Mouse (Mus musculus) MEL (cell line): ENCODE results near the gene Ctsh.

Experiments
- CTCF ChIP-seq, 3 experiments: IDR thresholded peaks in 2 of 3; conservative IDR thresholded peaks in 1 of 3; 2 replicates each; pipeline ENCODE4 v1.5.1; 2011 to 2012; ENCODE audit warnings: low read length in 3 of 3, low read depth in 2 of 3, mild to moderate bottlenecking in 2 of 3, improper control_type of control experiment in 1 of 3, inconsistent platforms in 1 of 3, mixed read lengths in 1 of 3, moderate library complexity in 1 of 3; ENCODE audit not compliant: control insufficient read depth in 1 of 3, insufficient read depth in 1 of 3, poor library complexity in 1 of 3, severe bottlenecking in 1 of 3
- GATA1 ChIP-seq: IDR thresholded peaks from 2 replicates; pipeline ENCODE4 v1.6.1; 2011; ENCODE audit warnings: low read depth, low read length, improper control_type of control experiment
- KAT2A ChIP-seq: conservative IDR thresholded peaks from 2 replicates; pipeline ENCODE4 v1.6.1; 2012; ENCODE audit warnings: low read depth, low read length, improper control_type of control experiment, inconsistent platforms
- MAFK ChIP-seq: IDR thresholded peaks from 2 replicates; pipeline ENCODE4 v1.6.1; 2011; ENCODE audit warnings: low read depth, mild to moderate bottlenecking, low read length, improper control_type of control experiment, borderline replicate concordance
- MAZ ChIP-seq: IDR thresholded peaks from 2 replicates; pipeline ENCODE4 v1.6.1; 2012; ENCODE audit warnings: low read depth, mild to moderate bottlenecking, inconsistent platforms, low read length, improper control_type of control experiment
- MYC ChIP-seq: IDR thresholded peaks from 2 replicates; pipeline ENCODE4 v1.6.1; 2011; ENCODE audit warnings: low read depth, mild to moderate bottlenecking, low read length, improper control_type of control experiment, moderate library complexity
- POLR2A ChIP-seq, 2 experiments: IDR thresholded peaks; 2 replicates each; pipeline ENCODE4 v1.6.1; 2011 to 2012; ENCODE audit warnings: low read length in 2 of 2, mild to moderate bottlenecking in 2 of 2, control low read depth in 1 of 2, improper control_type of control experiment in 1 of 2, low read depth in 1 of 2, moderate library complexity in 1 of 2; ENCODE audit not compliant: control insufficient read depth in 1 of 2, insufficient read depth in 1 of 2, poor library complexity in 1 of 2
- POLR2AphosphoS2 ChIP-seq: IDR thresholded peaks from 2 replicates; pipeline ENCODE4 v1.6.1; 2011; ENCODE audit warnings: low read length, improper control_type of control experiment
- RAD21 ChIP-seq: IDR thresholded peaks from 2 replicates; pipeline ENCODE4 v1.6.1; 2011; ENCODE audit warnings: mild to moderate bottlenecking, low read depth, low read length, improper control_type of control experiment
- SMC3 ChIP-seq: IDR thresholded peaks from 2 replicates; pipeline ENCODE4 v1.6.1; 2011; ENCODE audit warnings: low read depth, low read length, improper control_type of control experiment
- USF1 ChIP-seq: IDR thresholded peaks from 2 replicates; pipeline ENCODE4 v1.6.1; 2014; ENCODE audit warnings: low read depth, mild to moderate bottlenecking, inconsistent platforms, low read length, improper control_type of control experiment, moderate library complexity
- ZC3H11A ChIP-seq: IDR thresholded peaks from 2 replicates; pipeline ENCODE4 v1.6.1; 2012; ENCODE audit warnings: low read depth, mild to moderate bottlenecking, inconsistent platforms, low read length, improper control_type of control experiment
- ZMIZ1 ChIP-seq: IDR thresholded peaks from 2 replicates; pipeline ENCODE4 v1.6.1; 2012; ENCODE audit warnings: low read depth, mild to moderate bottlenecking, inconsistent platforms, low read length, improper control_type of control experiment, moderate library complexity

- TF ChIP-seq KAT2A: no peak
- no peak for TF ChIP-seq CTCF (IDR thresholded peaks at IDR 0.05 in 2 of 3, conservative IDR thresholded peaks at IDR 0.05 in 1 of 3; ENCODE audit: control insufficient read depth in 1 of 3, insufficient read depth in 1 of 3, low read depth in 2 of 3, low read length in 3 of 3, poor library complexity in 1 of 3, severe bottlenecking in 1 of 3)
- no peak for TF ChIP-seq SMC3
- TF ChIP-seq MYC: no peak
- TF ChIP-seq POLR2AphosphoS2: no peak
- TF ChIP-seq MAFK: no peak
- no peak for TF ChIP-seq MAZ
- TF ChIP-seq ZMIZ1: no peak
- no peak for TF ChIP-seq ZC3H11A
- no peak for TF ChIP-seq RAD21
- no peak for TF ChIP-seq POLR2A (IDR thresholded peaks at IDR 0.05; ENCODE audit: control insufficient read depth in 1 of 2, insufficient read depth in 1 of 2, low read depth in 1 of 2, low read length in 2 of 2, poor library complexity in 1 of 2)
- no peak for TF ChIP-seq GATA1
- no peak for TF ChIP-seq USF1
These were observed 68.3 kb downstream of the Ctsh start for GRCm38 (mm10) chr9:90122246-90122740.
